Mouse (Mus musculus): ENCODE results near the gene Dnajc16. TPM values are rescaled to one million over a fixed set of nuclear protein-coding genes. Genes with fewer than 3 reads are reported as not detected.
"Not testable (repeated sequence)": the region's sequence is repeated elsewhere in the genome, so short reads cannot be mapped to it uniquely, and the experiment has no call there.

The Dnajc16 gene
- total RNA-seq, 2 experiments from 2014 or later: 45.3 to 45.4 TPM

DNA sequence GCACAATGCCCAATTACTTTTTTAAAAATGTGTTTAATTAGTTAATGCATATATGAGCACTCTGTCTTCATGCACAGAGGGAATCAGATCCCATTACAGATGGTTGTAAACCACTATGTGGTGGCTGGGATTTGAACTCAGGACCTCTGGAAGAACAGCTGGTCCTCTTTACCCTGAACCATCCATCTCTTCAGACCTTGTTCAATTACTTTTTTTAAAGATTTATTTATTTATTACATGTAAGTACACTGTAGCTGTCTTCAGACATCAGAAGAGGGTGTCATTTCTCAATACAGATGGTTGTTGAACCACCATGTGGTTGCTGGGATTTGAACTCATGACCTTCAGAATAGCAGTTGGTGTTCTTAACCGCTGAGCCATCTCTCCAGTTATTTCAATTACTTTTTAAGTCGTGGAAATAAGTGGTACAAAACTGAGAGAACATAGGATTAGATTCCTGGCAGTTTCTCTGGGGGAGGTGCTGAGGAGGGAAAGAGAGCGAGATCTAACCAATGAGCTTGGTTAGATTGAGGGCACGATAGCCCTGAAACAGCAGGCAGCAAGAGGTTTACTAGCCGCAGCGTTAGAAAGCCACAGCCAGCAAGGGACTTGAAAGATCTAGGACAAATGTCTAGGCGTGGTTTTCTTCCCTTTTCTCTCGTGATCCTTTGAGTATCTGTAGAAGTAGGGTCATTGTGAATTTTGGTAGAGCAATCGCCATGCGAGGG is 2.0 kb upstream of the Dnajc16 start:
- TF ChIP-seq CTCF (conservative IDR thresholded peaks at IDR 0.05): no peak
- peak overlapping the region; percentile 91 for H3K4me3 ChIP-seq
- peak overlapping the region; percentile 90 for H3K27ac ChIP-seq
- DNase-seq (ENCODE audit: low spot score in 2 of 2): no peak

GRCm38 (mm10) chr4:141791951-141792350 is 1.2 kb upstream of the Dnajc16 start:
- Histone ChIP-seq H3K27ac (peak overlapping the region; percentile 90), H3K4me3 (no peak overlapping the region)
- TF ChIP-seq CTCF (conservative IDR thresholded peaks at IDR 0.05): no peak
- DNase-seq (ENCODE audit: low spot score in 2 of 2): no peak

- peak overlapping the region; percentile 96 for H3K27ac ChIP-seq
- TF ChIP-seq CTCF (conservative IDR thresholded peaks at IDR 0.05): no peak
Measured at GRCm38 (mm10) chr4:141791486-141791885, 755 bp upstream of the Dnajc16 start.

GRCm38 (mm10) chr4:141789564-141790218 is 1.0 kb downstream of the Dnajc16 start:
- Histone ChIP-seq H3K4me3 (peak overlapping the region; percentile 78), H3K27ac (peak overlapping the region; percentile 96)
- DNase-seq (ENCODE audit: low spot score in 2 of 2): no peak
- TF ChIP-seq CTCF (conservative IDR thresholded peaks at IDR 0.05): no peak

More at GRCm38 (mm10) chr4:141791486-141791885, 755 bp upstream of the Dnajc16 start:
- H3K4me3 ChIP-seq: no peak overlapping the region
- DNase-seq (ENCODE audit: low spot score in 2 of 2): no peak

DNA sequence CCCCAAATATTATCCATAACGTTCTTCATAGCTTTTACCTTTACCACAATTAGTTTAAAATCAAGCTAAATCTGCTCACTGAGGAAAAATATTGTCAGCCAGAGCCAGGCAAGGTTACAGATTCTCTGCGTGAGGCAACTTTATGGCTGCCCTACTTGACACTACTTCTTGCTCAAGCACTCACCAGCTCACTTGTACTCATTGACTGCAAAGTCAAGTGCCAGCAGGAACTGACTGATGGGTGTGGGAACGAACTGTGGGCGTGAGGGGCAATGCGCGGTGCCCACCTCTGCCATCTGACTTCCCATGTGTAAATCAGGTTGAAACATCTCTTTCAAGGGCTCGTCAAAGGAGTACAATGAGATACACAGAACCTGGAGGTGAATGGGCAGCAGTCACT is 3.3 kb downstream of the Dnajc16 start:
- no peak for TF ChIP-seq CTCF (conservative IDR thresholded peaks at IDR 0.05)
- DNase-seq (ENCODE audit: low spot score in 2 of 2): no peak
- Histone ChIP-seq H3K27ac (peak overlapping the region; percentile 29; the same call in 1 of the 2 replicates), H3K4me3 (no peak overlapping the region)

DNA sequence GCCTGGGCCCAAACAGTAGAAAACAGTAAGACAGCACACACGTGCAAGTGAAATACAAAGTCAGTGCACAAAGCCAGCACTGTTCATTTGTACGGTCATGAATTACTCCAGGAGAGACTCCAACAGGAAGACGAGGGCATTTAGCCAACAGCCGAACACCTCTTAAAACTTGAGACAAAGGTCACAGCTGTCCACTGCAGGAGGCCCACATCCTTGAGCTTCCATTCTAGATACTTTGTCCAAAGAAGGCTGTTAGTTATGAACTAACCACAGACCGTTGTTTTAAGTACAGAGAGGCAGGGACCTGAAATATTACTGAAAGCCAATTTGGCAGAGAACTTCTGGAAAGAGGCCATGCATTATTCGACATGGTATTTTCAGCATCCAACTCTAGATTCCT is 3.7 kb downstream of the Dnajc16 start:
- no peak for TF ChIP-seq CTCF (conservative IDR thresholded peaks at IDR 0.05)
- no peak overlapping the region for H3K4me3 ChIP-seq
- no peak for DNase-seq (ENCODE audit: low spot score in 2 of 2)

GRCm38 (mm10) chr4:141786141-141786540 is 4.6 kb downstream of the Dnajc16 start:
- H3K4me3 ChIP-seq: no peak overlapping the region

More for the DNA sequence above, 3.7 kb downstream of the Dnajc16 start:
- 0 out of 2 replicates have a peak overlapping the region, but pooled peaks have one; percentile 49 for H3K27ac ChIP-seq

DNA sequence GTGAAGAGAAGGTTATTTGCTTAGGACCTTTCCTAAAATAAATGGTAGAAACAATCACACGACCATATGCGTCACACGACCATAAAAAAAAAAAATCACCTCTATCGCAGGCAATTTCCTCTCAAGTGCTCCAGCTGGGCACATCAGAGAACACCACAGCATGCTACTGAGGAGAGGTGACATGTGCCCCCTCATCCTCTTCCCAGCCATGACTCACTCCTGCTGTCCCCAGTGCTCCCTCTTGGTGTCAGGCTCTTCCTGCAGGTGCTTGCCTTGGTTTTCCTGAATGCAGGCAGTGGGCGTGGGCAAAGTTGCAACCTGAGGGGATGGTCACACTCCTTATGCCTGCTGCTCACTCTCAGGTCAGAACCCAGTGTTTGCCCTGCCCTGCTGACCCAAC is 5.9 kb downstream of the Dnajc16 start:
- no peak for TF ChIP-seq CTCF (conservative IDR thresholded peaks at IDR 0.05)
- no peak overlapping the region for H3K4me3 ChIP-seq
- no peak overlapping the region for H3K27ac ChIP-seq
- DNase-seq (ENCODE audit: low spot score in 2 of 2): no peak

More at GRCm38 (mm10) chr4:141786141-141786540, 4.6 kb downstream of the Dnajc16 start:
- no peak for TF ChIP-seq CTCF (conservative IDR thresholded peaks at IDR 0.05)
- no peak overlapping the region for H3K27ac ChIP-seq
- no peak for DNase-seq (ENCODE audit: low spot score in 2 of 2)

- DNase-seq (ENCODE audit: low spot score in 2 of 2): no peak
- Histone ChIP-seq H3K27ac (peak overlapping the region; percentile 91; the same call in 1 of the 2 replicates), H3K4me3 (no peak overlapping the region)
- TF ChIP-seq CTCF (conservative IDR thresholded peaks at IDR 0.05): no peak
Measured at GRCm38 (mm10) chr4:141781201-141781985, 9.3 kb downstream of the Dnajc16 start.

- Histone ChIP-seq H3K27ac (peak overlapping the region; percentile 91), H3K4me3 (no peak overlapping the region)
- DNase-seq (ENCODE audit: low spot score in 2 of 2): peak; percentile 74 to 80
- no peak for TF ChIP-seq CTCF (conservative IDR thresholded peaks at IDR 0.05)
Measured at GRCm38 (mm10) chr4:141779828-141780227, 10.9 kb downstream of the Dnajc16 start.

DNA sequence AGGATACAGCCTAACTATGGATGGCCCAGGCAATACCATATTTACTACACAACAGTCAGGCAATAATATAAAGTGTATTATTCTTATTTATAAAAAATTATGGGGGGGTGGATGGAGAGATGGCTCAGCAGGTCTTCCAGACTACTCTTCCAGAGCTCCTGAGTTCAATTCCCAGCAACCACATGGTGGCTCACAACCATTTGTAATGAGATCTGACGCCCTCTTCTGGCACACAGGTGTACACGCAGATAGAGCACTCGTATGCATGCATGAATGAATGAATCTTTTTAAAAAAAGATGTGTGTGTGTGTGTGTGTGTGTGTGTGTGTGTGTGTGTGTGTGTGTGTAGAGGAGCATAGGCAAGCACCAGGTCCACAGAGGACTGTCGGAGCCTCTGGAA is 17.7 kb downstream of the Dnajc16 start:
- TF ChIP-seq CTCF (conservative IDR thresholded peaks at IDR 0.05): peak; percentile 27
- H3K27ac ChIP-seq, H3K4me3 ChIP-seq: not testable (repeated sequence)

DNA sequence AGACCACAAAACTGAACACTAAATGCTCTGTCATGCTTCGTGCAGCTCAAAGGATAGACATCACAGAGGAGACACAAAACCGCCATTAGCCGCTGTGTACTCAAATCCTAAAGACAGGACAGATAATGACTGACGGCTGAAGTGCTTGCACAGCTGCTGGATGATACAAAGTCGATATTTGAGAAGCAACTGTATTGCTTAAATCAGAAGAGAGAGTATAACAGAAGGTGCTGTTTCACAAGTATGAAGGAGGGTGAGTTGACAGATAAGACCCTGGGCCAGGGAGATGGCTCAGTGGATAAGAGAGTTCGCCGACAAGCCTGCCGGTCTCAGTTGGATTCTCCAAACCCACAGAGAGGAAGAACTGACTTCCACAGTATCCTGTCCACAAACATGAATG is 18.9 kb downstream of the Dnajc16 start:
- no peak for DNase-seq (ENCODE audit: low spot score in 2 of 2)
- H3K27ac ChIP-seq: no peak overlapping the region
- H3K4me3 ChIP-seq: no peak overlapping the region
- no peak for TF ChIP-seq CTCF (conservative IDR thresholded peaks at IDR 0.05)

More for the DNA sequence above, 17.7 kb downstream of the Dnajc16 start:
- not testable (repeated sequence) for DNase-seq (ENCODE audit: low spot score in 2 of 2)
